Mouse (Mus musculus): ENCODE results near the gene Poll. TPM values are rescaled to one million over a fixed set of nuclear protein-coding genes. Genes with fewer than 3 reads are reported as not detected.
A peak's percentile ranks its signal among the peaks of the same experiment; 100 is the strongest.

Poll gene
- polyA plus RNA-seq, 1 experiment, result 9.0 TPM

GRCm38 (mm10) chr19:45574339-45574898 is 14.1 kb upstream of the Poll start:
- Histone ChIP-seq H3K27me3 (ENCODE audit: control insufficient read depth, insufficient read depth, low read length) (no peaks in the 10 kb centered on the region), H3K4me3 (ENCODE audit: extremely low read depth, insufficient read depth, insufficient read length) (no peak overlapping the region), H3K36me3 (ENCODE audit: control insufficient read depth, insufficient read depth, low read length) (peaks cover 4% of the 10 kb centered on the region; the same call in 1 of the 2 replicates), H3K27ac (ENCODE audit: insufficient read depth, low read length) (peak overlapping the region; percentile 90), H3K4me1 (ENCODE audit: control insufficient read depth, insufficient read depth, insufficient read length) (peaks cover 20% of the 10 kb centered on the region)
- no peak for DNase-seq (ENCODE audit: low read depth in 1 of 2, low spot score in 2 of 2)
- 40% methylated on average over 7 of the region's 7 CpGs for WGBS
- no peak for TF ChIP-seq POLR2A (IDR thresholded peaks at IDR 0.05; ENCODE audit: low read depth, low read length)
- TF ChIP-seq CTCF (IDR thresholded peaks at IDR 0.05; ENCODE audit: extremely low read depth, insufficient read depth, insufficient read length, insufficient replicate concordance), result no peak

GRCm38 (mm10) chr19:45573861-45574267 is 13.5 kb upstream of the Poll start:
- peak; percentile 78 for TF ChIP-seq CTCF (IDR thresholded peaks at IDR 0.05; ENCODE audit: extremely low read depth, insufficient read depth, insufficient read length, insufficient replicate concordance)
- no peak for TF ChIP-seq POLR2A (IDR thresholded peaks at IDR 0.05; ENCODE audit: low read depth, low read length)
- Histone ChIP-seq H3K27ac (ENCODE audit: insufficient read depth, low read length) (no peak overlapping the region), H3K36me3 (ENCODE audit: control insufficient read depth, insufficient read depth, low read length) (peaks cover 4% of the 10 kb centered on the region; the same call in 1 of the 2 replicates), H3K27me3 (ENCODE audit: control insufficient read depth, insufficient read depth, low read length) (no peaks in the 10 kb centered on the region), H3K4me3 (ENCODE audit: extremely low read depth, insufficient read depth, insufficient read length) (no peak overlapping the region), H3K4me1 (ENCODE audit: control insufficient read depth, insufficient read depth, insufficient read length) (peaks cover 20% of the 10 kb centered on the region)
- WGBS, result 25% methylated on average over 6 of the region's 6 CpGs
- peak; percentile 60 to 72 for DNase-seq (ENCODE audit: low read depth in 1 of 2, low spot score in 2 of 2)

GRCm38 (mm10) chr19:45573033-45573432 is 12.7 kb upstream of the Poll start:
- DNase-seq (ENCODE audit: low read depth in 1 of 2, low spot score in 2 of 2), result no peak
- WGBS, result 74% methylated on average over 6 of the region's 6 CpGs
- H3K36me3 ChIP-seq (ENCODE audit: control insufficient read depth, insufficient read depth, low read length), result 0 out of 2 replicates have a peak, but pooled peaks cover 2% of the 10 kb centered on the region

GRCm38 (mm10) chr19:45567367-45567766 is 7.0 kb upstream of the Poll start:
- Histone ChIP-seq H3K27ac (ENCODE audit: insufficient read depth, low read length) (no peak overlapping the region), H3K27me3 (ENCODE audit: control insufficient read depth, insufficient read depth, low read length) (no peaks in the 10 kb centered on the region), H3K4me1 (ENCODE audit: control insufficient read depth, insufficient read depth, insufficient read length) (no peaks in the 10 kb centered on the region), H3K4me3 (ENCODE audit: extremely low read depth, insufficient read depth, insufficient read length) (no peak overlapping the region), H3K36me3 (ENCODE audit: control insufficient read depth, insufficient read depth, low read length) (no peaks in the 10 kb centered on the region)
- TF ChIP-seq POLR2A (IDR thresholded peaks at IDR 0.05; ENCODE audit: low read depth, low read length) (no peak), CTCF (IDR thresholded peaks at IDR 0.05; ENCODE audit: extremely low read depth, insufficient read depth, insufficient read length, insufficient replicate concordance) (no peak)
- WGBS, result 95% methylated on average over 14 of the region's 14 CpGs
- no peak for DNase-seq (ENCODE audit: low read depth in 1 of 2, low spot score in 2 of 2)

More at GRCm38 (mm10) chr19:45573033-45573432, 12.7 kb upstream of the Poll start:
- Histone ChIP-seq H3K4me3 (ENCODE audit: extremely low read depth, insufficient read depth, insufficient read length) (no peak overlapping the region), H3K27ac (ENCODE audit: insufficient read depth, low read length) (no peak overlapping the region), H3K27me3 (ENCODE audit: control insufficient read depth, insufficient read depth, low read length) (no peaks in the 10 kb centered on the region), H3K4me1 (ENCODE audit: control insufficient read depth, insufficient read depth, insufficient read length) (peaks cover 20% of the 10 kb centered on the region)
- TF ChIP-seq POLR2A (IDR thresholded peaks at IDR 0.05; ENCODE audit: low read depth, low read length) (no peak), CTCF (IDR thresholded peaks at IDR 0.05; ENCODE audit: extremely low read depth, insufficient read depth, insufficient read length, insufficient replicate concordance) (no peak)

DNA sequence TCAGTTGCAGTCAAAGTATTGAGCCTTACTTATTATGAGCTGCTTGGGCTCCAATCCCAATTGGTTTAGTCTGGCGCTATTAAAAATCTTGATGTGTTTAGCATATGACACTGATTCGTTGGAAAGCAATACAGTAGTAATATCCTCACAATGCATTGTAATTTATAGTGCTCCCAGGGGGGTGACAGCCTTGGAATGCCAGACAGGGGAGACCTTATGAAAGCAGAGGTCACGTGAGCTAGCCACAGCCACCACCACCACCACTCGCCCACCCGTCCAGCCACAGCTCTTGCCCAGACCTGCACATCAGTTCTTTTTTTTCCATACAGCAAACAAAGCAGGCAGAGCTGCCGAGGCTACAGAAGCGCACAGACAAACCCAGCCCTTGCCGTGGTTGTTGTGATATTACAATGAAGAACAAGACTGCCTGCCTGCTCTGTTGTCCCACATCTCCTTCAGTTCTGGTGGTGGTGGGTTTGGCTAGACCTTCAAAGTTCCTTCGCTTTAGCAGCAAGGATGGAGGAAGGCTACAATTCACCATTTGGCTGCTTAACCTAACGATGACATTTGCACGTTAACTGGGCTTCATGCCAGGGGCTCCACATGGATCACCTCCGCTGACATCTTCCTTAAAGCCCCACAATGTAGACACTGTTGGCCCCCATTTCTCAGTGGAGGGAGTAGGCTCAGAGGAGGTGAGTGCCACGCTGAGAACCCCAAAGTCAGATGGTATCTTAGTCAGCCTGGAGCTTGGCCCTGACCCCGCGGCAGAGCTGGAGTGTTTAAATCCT is 5.8 kb upstream of the Poll start:
- H3K27me3 ChIP-seq (ENCODE audit: control insufficient read depth, insufficient read depth, low read length), result no peaks in the 10 kb centered on the region
- H3K4me1 ChIP-seq (ENCODE audit: control insufficient read depth, insufficient read depth, insufficient read length), result no peaks in the 10 kb centered on the region
- H3K36me3 ChIP-seq (ENCODE audit: control insufficient read depth, insufficient read depth, low read length), result no peaks in the 10 kb centered on the region
- no peak overlapping the region for H3K4me3 ChIP-seq (ENCODE audit: extremely low read depth, insufficient read depth, insufficient read length)
- TF ChIP-seq POLR2A (IDR thresholded peaks at IDR 0.05; ENCODE audit: low read depth, low read length) (no peak), CTCF (IDR thresholded peaks at IDR 0.05; ENCODE audit: extremely low read depth, insufficient read depth, insufficient read length, insufficient replicate concordance) (no peak)
- DNase-seq (ENCODE audit: low read depth in 1 of 2, low spot score in 2 of 2), result no peak
- 87% methylated on average over 15 of the region's 15 CpGs for WGBS
- H3K27ac ChIP-seq (ENCODE audit: insufficient read depth, low read length), result no peak overlapping the region

DNA sequence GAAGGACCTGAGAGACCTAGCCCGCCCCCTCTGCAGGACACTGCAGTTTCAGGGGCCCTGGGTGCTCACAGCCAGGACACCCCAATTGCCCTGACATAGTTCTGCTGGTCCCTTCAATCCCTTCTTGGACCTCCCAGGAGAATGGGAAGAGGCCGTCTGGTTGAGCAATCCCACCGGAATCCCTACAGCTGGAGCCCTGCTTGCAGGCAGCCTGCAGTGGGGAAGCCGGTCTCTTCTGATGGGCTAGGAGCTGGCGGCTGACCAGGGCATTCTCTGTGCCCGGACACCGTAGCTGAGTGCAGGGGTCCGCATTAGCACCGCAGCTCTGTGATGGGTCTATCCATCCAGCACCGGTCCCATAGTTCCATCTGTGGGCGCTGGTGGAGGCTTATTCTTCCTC is 6.2 kb downstream of the Poll start:
- Histone ChIP-seq H3K36me3 (ENCODE audit: control insufficient read depth, insufficient read depth, low read length) (peaks cover 22% of the 10 kb centered on the region), H3K27me3 (ENCODE audit: control insufficient read depth, insufficient read depth, low read length) (no peaks in the 10 kb centered on the region), H3K4me1 (ENCODE audit: control insufficient read depth, insufficient read depth, insufficient read length) (no peaks in the 10 kb centered on the region), H3K4me3 (ENCODE audit: extremely low read depth, insufficient read depth, insufficient read length) (no peak overlapping the region), H3K27ac (ENCODE audit: insufficient read depth, low read length) (no peak overlapping the region)
- no peak for TF ChIP-seq POLR2A (IDR thresholded peaks at IDR 0.05; ENCODE audit: low read depth, low read length)
- WGBS, result 97% methylated on average over 11 of the region's 11 CpGs
- no peak for DNase-seq (ENCODE audit: low read depth in 1 of 2, low spot score in 2 of 2)

GRCm38 (mm10) chr19:45552187-45552586 is 8.1 kb downstream of the Poll start:
- H3K4me1 ChIP-seq (ENCODE audit: control insufficient read depth, insufficient read depth, insufficient read length), result no peaks in the 10 kb centered on the region
- H3K4me3 ChIP-seq (ENCODE audit: extremely low read depth, insufficient read depth, insufficient read length), result no peak overlapping the region
- TF ChIP-seq CTCF (IDR thresholded peaks at IDR 0.05; ENCODE audit: extremely low read depth, insufficient read depth, insufficient read length, insufficient replicate concordance) (no peak), POLR2A (IDR thresholded peaks at IDR 0.05; ENCODE audit: low read depth, low read length) (no peak)
- no peaks in the 10 kb centered on the region for H3K27me3 ChIP-seq (ENCODE audit: control insufficient read depth, insufficient read depth, low read length)
- H3K36me3 ChIP-seq (ENCODE audit: control insufficient read depth, insufficient read depth, low read length), result peaks cover 15% of the 10 kb centered on the region
- WGBS, result 19% methylated on average over 6 of the region's 6 CpGs
- H3K27ac ChIP-seq (ENCODE audit: insufficient read depth, low read length), result no peak overlapping the region
- DNase-seq (ENCODE audit: low read depth in 1 of 2, low spot score in 2 of 2), result no peak

Measured in spleen, adult 2 months (tissue).